Mouse (Mus musculus) hindbrain, embryonic 15.5 days (tissue): Measurements from ENCODE around the gene Fhad1. TPM values are rescaled to one million over a fixed set of nuclear protein-coding genes. Genes with fewer than 3 reads are reported as not detected.

Source experiments
- ATAC-seq: fragments of 200-750 bp; cut with Nextera tagmentation; 2 replicates; pipeline ENCODE4 v1.8.0; 2017; ENCODE audit warnings: low read depth, moderate number of reproducible peaks, moderate TSS enrichment; ENCODE audit not compliant: low FRiP score
- H3K27ac ChIP-seq: fragments of 300-500 bp; sonication (generic); replicated peaks from 2 replicates; pipeline ENCODE4 v1.5.1; 2015; ENCODE audit warnings: mild to moderate bottlenecking, inconsistent platforms
- H3K27me3 ChIP-seq: fragments of 300-500 bp; sonication (generic); 2 replicates; pipeline ENCODE4 v1.6.1; 2015; ENCODE audit warnings: control low read depth, inconsistent platforms
- H3K36me3 ChIP-seq: fragments of 300-500 bp; sonication (generic); 2 replicates; pipeline ENCODE4 v1.6.1; 2015; ENCODE audit warnings: control low read depth, inconsistent platforms
- H3K4me1 ChIP-seq: fragments of 300-500 bp; sonication (generic); replicated peaks from 2 replicates; pipeline ENCODE4 v1.6.1; 2015; ENCODE audit warnings: control low read depth, inconsistent platforms
- H3K4me2 ChIP-seq: fragments of 300-500 bp; sonication (generic); 2 replicates; pipeline ENCODE4 v1.6.1; 2015; ENCODE audit warnings: moderate library complexity, mild to moderate bottlenecking, inconsistent platforms
- H3K4me3 ChIP-seq: fragments of 300-500 bp; sonication (generic); 2 replicates; pipeline ENCODE4 v1.5.1; 2015; ENCODE audit warnings: mild to moderate bottlenecking, inconsistent platforms
- H3K9ac ChIP-seq: fragments of 300-500 bp; sonication (generic); 2 replicates; pipeline ENCODE4 v1.6.1; 2015; ENCODE audit warnings: inconsistent platforms
- H3K9me3 ChIP-seq: fragments of 300-500 bp; sonication (generic); 2 replicates; pipeline ENCODE4 v1.6.1; 2016; ENCODE audit warnings: control low read depth, inconsistent platforms
- WGBS: fragments of 180-500 bp; shearing (Covaris S2); methylation state at CpG from one replicate; pipeline ENCODE4 v1.1.7; 2015; 5-methylcytosine and 5-hydroxymethylcytosine counted together
- polyA plus RNA-seq: library from polyadenylated mRNA; unstranded; fragments of >200 nt; fragmentation: Nextera tagmentation; extraction: Ambion mirVana; gene quantifications from 2 replicates; pipeline ENCODE4 v1.2.1, GENCODE M21; 2015

The Fhad1 gene
- polyA plus RNA-seq: 4.1 and 5.3 TPM in 2 replicates

DNA sequence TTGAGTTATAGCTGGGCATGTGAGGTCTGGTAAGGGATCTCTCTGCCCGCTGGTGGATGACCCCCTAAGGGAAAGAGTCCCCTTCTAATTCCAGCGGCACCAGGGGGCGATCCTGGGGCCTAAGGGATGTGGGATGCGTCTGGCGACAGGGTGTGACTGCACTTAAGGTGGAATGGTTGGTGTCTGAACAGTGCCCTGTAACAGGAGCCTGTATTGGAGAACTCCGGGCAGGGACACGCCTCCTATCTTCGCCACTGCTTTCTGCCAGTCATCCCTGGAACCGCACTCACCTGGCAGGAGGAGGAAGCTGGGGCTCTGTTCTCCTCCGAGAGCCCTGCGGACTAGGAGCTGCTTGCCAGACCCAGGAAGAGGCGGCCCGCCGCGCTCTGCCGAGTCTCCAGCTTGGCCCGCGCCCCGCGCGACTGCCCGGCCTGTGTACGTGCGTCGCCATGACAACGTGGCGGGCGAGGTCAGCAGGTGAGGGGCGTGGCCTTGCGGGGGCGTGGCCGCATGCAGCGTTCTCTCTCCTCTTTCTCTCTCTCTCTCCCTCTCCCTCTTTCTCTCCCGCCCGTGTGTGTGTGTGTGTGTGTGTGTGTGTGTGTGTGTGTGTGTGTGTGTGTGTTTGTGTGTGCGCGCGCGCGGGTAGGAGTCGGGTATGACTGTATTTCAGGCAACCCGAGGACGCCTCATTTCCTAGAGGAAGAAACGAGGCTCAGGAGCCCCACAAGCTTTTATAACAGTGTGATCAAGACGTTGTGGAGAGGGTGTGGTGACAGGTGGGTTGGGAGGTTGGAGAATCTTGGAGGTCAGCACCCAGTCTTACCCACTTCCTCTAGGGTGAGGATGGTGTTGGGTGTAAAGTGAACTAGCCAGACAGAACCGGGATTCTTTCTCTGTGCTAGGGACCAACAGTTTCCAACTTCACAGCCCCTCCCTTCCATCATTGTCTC lies at the start of gene Fhad1:
TSS of gene Fhad1 (minus strand) at position 424 of the 950 bp plus-strand sequence.
- peak within 1 kb of the TSS; percentile 68 for H3K27ac ChIP-seq
- no peaks in the 10 kb centered on the region; the same call in 1 of the 2 replicates for H3K27me3 ChIP-seq
- no peaks in the 10 kb centered on the region for H3K9me3 ChIP-seq
- no peaks in the 10 kb centered on the region for H3K36me3 ChIP-seq
- peak within 1 kb of the TSS; percentile 47 for H3K4me3 ChIP-seq
- peak within 1 kb of the TSS; percentile 46 for H3K9ac ChIP-seq
- H3K4me1 ChIP-seq: peaks cover 15% of the 10 kb centered on the region
- under 1% methylated on average over 44 of the region's 46 CpGs for WGBS
- peak; percentile 87 for ATAC-seq
- H3K4me2 ChIP-seq: peak within 1 kb of the TSS; percentile 83

DNA sequence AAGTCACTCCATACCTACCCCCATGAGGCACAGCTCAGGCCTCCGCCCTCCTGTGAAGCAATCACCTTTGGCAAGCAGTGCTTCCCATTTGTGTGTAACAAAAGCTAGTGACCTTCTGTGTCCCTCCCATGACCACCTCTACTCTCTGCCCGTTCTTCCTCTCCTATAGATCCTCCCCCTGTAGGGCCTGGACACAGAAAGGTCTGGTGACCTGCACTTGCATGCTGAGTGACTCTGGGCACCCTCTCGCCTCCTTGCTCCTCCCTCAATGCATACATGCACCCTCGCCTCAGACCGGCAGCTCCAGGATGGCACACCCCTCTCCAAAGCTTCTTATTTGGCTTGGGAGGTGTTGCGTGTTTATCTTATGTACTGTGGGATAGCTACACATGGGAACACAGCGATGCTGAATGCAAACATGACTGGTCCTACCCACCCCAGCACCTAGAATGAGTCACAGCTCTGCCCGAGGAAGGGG lies 48.2 kb upstream of the Fhad1 start:
- no peak overlapping the region for H3K27ac ChIP-seq
- H3K4me2 ChIP-seq: no peak overlapping the region
- WGBS: 91% methylated on average over 8 of the region's 8 CpGs
- no peaks in the 10 kb centered on the region for H3K9me3 ChIP-seq
- no peak overlapping the region for H3K4me3 ChIP-seq
- peaks cover 17% of the 10 kb centered on the region; the same call in 1 of the 2 replicates for H3K4me1 ChIP-seq
- H3K36me3 ChIP-seq: no peaks in the 10 kb centered on the region
- no peaks in the 10 kb centered on the region for H3K27me3 ChIP-seq
- H3K9ac ChIP-seq: no peak overlapping the region
- ATAC-seq: no peak

DNA sequence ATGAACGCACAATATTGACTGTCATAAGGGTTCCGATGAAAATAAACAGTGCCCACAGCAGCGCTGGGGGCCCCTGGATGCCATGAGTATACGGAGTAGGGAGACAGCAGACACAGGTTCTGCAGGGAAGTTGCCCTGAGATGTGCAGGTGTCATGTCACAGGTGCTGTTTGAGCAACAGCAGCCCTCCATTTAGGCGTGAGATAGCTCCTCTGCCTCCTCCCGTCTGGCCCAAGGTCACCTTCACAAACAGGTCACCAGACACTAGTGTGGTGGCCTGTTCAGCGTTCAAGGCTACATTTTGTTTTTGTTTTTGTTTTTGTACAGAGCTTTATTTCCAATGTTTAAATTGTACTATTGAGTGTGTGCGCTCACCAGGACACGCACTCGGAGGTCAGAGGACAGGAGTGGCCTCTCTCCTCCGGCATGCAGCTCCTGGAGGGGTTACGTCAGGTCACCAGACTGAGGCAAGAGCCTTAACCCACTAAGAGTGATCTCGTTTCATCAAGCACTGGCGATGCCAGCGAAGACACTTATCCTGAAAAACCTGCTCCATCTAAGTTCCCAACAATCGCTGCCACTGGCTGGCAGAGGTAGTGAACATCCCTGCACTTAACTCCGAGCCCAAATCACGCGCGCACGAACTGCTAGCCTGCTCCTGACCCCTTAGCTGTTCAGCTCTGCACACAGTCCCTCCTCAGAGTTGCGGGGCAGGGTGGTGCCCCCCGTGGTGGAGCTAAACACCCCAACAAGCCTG lies 46.8 kb upstream of the Fhad1 start:
- Histone ChIP-seq H3K9me3 (no peaks in the 10 kb centered on the region), H3K4me3 (no peak overlapping the region), H3K27me3 (no peaks in the 10 kb centered on the region), H3K36me3 (no peaks in the 10 kb centered on the region), H3K9ac (no peak overlapping the region), H3K4me1 (peaks cover 15% of the 10 kb centered on the region; the same call in 1 of the 2 replicates), H3K4me2 (no peak overlapping the region), H3K27ac (no peak overlapping the region)
- no peak for ATAC-seq
- WGBS: 82% methylated on average over 23 of the region's 23 CpGs

DNA sequence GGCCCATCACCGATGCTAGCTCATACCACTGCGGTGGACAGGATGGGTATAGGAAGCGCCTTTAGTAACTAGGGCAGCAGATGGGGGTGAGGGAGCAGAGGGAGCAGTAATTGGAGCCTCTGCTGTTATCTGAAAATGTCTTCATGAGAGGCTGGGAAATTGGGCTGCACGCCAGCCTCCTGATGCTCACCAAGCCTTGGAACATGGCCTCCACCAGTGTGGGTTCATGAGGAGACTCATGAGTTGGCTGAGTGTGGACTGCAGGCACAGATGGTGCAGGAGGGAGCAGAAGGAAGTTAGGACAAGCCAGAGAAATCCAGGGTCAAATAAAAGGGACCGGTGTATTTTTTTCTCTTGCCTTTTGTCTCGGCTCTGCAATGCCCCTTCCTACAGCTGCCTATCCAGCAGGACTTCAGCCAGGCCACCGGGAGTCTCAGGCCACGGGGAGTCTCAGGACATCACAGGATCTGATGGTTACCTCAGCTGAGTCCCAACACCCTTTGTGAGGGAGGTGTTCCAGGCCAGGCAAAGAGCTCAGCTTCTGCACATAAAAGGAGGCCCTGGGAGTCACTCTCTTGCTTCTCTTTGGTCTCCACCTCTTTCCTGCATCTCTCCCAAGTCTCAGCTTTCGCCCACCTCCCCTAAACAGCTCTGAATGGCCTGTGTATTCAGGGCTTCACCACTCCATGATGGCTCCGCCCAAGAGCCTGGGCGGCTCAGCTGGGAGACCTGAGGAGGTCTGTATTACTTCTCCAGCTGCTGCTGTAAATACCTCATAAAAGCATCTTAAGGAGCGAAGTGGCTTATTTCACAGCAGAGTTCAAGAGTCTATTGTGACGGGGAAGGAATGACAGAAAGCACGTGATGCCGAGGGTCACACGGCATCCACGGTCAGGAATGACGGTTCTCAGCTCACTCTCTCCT lies 45.8 kb upstream of the Fhad1 start:
- 0 out of 2 replicates have a peak, but pooled peaks have one; percentile 31 for ATAC-seq
- no peak overlapping the region for H3K27ac ChIP-seq
- 55% methylated on average over 18 of the region's 18 CpGs for WGBS
- 0 out of 2 replicates have a peak, but pooled peaks cover 7% of the 10 kb centered on the region for H3K4me1 ChIP-seq
- H3K4me3 ChIP-seq: no peak overlapping the region
- no peaks in the 10 kb centered on the region for H3K36me3 ChIP-seq
- no peak overlapping the region for H3K9ac ChIP-seq
- H3K27me3 ChIP-seq: no peaks in the 10 kb centered on the region
- no peak overlapping the region for H3K4me2 ChIP-seq
- H3K9me3 ChIP-seq: no peaks in the 10 kb centered on the region

DNA sequence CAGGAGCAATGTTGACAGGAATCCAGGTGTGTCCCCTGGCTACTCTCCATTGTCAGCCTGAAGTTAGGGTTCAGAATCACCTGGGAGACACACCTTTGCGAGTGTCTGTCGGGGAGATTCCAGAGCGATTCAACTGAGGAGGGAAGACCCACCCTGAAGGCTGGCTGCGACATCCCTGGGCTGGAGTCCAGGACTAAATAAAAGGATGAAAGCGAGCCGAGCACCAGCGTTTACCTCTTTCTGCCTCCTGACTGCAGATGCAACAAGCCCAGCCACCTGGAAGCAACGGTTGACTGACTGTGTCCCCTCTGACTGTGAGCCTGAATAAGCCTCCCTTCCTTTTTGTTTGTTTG lies 44.9 kb upstream of the Fhad1 start:
- no peaks in the 10 kb centered on the region for H3K27me3 ChIP-seq
- no peak for ATAC-seq
- WGBS: 86% methylated on average over 8 of the region's 8 CpGs

DNA sequence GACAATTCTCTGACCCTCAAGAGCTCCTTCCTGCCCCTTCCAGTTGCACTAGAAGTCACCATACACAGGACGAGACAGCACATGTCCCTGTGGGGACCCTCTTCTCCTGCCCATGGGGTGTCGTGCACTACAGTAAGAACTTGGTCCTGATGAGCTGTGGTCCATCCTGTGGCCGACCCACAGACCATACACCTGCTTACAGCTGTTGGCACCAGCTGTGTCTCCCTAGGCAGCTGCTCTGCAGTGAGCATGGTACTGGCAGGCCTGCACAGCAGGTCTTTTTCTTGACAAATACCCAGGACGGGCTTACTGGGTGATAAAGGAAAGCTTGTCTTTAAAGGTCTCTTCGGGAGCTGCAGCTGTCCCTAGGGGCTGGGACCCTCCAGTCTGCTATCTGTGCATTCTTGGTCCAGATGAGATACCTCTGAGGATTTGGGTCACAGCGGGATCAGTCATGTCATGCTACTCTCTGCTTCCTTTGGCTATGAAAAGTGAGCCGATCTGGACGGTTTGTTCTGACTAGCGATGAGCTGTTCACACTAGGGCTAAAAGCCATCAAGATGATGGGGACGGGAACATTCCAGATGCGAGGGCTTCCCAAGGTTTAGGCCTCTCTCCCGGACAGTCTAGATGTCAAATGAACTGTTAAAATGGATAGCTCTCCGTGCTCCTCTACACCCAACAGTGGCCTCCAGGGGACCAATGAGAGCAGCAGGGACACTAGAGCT lies 44.4 kb upstream of the Fhad1 start:
- no peak overlapping the region for H3K4me2 ChIP-seq
- WGBS: 74% methylated on average over 13 of the region's 13 CpGs

More for the DNA sequence above, 44.9 kb upstream of the Fhad1 start:
- Histone ChIP-seq H3K9me3 (no peaks in the 10 kb centered on the region), H3K36me3 (no peaks in the 10 kb centered on the region), H3K4me3 (no peak overlapping the region), H3K4me1 (0 out of 2 replicates have a peak, but pooled peaks cover 7% of the 10 kb centered on the region), H3K9ac (no peak overlapping the region), H3K4me2 (no peak overlapping the region), H3K27ac (no peak overlapping the region)

DNA sequence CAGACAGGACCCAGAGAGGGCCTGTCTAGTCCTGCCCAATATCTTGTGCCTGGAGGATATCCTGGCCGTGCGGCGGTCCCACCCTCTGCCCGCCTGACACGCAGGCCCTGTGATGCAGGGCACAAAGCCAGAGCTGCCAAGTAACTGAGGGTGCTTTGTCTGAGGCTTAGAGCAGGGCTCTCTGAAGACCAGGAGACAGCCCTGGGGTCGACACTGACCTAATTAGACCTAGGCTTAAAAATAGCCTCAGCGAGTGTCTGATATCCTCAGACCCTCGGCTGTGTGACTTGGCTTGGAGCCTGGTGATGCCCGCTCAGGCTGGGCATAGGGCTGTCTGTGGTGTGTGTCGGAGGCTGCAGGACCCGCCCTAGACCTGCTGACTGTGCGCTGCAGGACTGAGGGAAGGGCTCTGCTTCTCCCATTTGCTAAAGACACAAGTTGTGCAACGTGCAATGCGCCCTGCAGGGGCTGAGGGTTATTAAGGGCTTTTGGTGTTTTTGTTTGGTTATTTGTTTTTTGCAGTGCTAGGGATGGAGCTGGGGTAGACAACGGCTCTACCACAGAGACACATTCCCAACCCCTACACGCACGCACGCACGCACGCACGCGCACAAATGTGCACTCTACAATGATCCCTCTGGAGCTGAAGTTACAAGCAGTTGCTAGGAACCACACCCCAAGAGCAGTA lies 42.8 kb upstream of the Fhad1 start:
- Histone ChIP-seq H3K27ac (no peak overlapping the region), H3K4me1 (0 out of 2 replicates have a peak, but pooled peaks cover 7% of the 10 kb centered on the region), H3K27me3 (no peaks in the 10 kb centered on the region), H3K4me2 (no peak overlapping the region), H3K36me3 (no peaks in the 10 kb centered on the region), H3K9me3 (no peaks in the 10 kb centered on the region), H3K4me3 (no peak overlapping the region), H3K9ac (no peak overlapping the region)
- ATAC-seq: peak; percentile 25; the same call in 1 of the 2 replicates
- 81% methylated on average over 22 of the region's 22 CpGs for WGBS

More for the DNA sequence above, 44.4 kb upstream of the Fhad1 start:
- H3K27me3 ChIP-seq: no peaks in the 10 kb centered on the region
- no peaks in the 10 kb centered on the region for H3K9me3 ChIP-seq
- H3K4me3 ChIP-seq: no peak overlapping the region
- H3K27ac ChIP-seq: no peak overlapping the region
- no peaks in the 10 kb centered on the region for H3K36me3 ChIP-seq
- no peak overlapping the region for H3K9ac ChIP-seq
- H3K4me1 ChIP-seq: 0 out of 2 replicates have a peak, but pooled peaks cover 7% of the 10 kb centered on the region
- no peak for ATAC-seq

DNA sequence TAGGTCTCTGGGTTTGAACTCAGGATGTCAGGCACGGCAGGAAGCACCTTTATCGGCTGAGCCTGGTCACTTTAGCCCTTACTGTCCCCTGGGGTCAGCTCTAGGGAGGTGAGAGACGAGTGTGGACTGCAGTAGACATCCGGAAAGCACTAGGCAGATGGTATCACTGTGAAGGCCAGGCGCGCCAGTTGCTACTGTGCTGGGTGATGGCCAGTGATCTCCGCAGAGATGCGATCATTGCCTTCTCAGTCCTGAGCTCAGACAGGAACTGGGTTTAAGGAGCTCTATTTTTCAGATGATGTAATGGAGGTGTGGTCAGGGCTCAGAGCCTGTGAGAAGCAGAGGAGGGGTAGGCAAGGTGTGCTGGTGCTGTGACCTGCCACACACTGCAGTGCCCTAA lies 40.7 kb upstream of the Fhad1 start:
- ATAC-seq: no peak
- H3K4me2 ChIP-seq: no peak overlapping the region
- H3K9me3 ChIP-seq: no peaks in the 10 kb centered on the region
- no peak overlapping the region for H3K27ac ChIP-seq
- H3K4me3 ChIP-seq: no peak overlapping the region
- H3K36me3 ChIP-seq: no peaks in the 10 kb centered on the region
- no peak overlapping the region for H3K9ac ChIP-seq
- 76% methylated on average over 8 of the region's 8 CpGs for WGBS
- no peaks in the 10 kb centered on the region for H3K27me3 ChIP-seq
- 0 out of 2 replicates have a peak, but pooled peaks cover 2% of the 10 kb centered on the region for H3K4me1 ChIP-seq

DNA sequence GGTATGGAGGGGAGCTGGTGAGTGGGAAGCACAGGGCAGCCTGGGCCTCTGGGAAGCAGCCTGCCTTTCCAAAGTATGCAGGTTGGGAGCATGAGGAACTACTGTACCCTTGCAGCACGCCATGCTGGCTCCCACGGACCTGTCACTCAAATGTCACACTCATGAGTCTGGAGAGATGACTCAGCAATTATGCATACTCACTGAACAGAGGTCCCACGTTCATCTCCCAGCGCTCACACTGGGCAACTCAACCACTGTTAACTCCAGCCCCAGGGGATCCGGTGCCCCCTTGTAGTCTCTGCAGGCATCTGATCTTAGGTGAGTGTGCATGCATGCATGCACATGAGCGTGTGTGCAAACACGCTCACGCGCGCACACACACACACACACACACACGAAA lies 39.7 kb upstream of the Fhad1 start:
- Histone ChIP-seq H3K4me3 (no peak overlapping the region), H3K4me1 (no peaks in the 10 kb centered on the region), H3K4me2 (no peak overlapping the region), H3K27ac (no peak overlapping the region), H3K9ac (no peak overlapping the region), H3K27me3 (no peaks in the 10 kb centered on the region), H3K9me3 (no peaks in the 10 kb centered on the region), H3K36me3 (no peaks in the 10 kb centered on the region)
- no peak for ATAC-seq
- 86% methylated on average over 11 of the region's 11 CpGs for WGBS

DNA sequence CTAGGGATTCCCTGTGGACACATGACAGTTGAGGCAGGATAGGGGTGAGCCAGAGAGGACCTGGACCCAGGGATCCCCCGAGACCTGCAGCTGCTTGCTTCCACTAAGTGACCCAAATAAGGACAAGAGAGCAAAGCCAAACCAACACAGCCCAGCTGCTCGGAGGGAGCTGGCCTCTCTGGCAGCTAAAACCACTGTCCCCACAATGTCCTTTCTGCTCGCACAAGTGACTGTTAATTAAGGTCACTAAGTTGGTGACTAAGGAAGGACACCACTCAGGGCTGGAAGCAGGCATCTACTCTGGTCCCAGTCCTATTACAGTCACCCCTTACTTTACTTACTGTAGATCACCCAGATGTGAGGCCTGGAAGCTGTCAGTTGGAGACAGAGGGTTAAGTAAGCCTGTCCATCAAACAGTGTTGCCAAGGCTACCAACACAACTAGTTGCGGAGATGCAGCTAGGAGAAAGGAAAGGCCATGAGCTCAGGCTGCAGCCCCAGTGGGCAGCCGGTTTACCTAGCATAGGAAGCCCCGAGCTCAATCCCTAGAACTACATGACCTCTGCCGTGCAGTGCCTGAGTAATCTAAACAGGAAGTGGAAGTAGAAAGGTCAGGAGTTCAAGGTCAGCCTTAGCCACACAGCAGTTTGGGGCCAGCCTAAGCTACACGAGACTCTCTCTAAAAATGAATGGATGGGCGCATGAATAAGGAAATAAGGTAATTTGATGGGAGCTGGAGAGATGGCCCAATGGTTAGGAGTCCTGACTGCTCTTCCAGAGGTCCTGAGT lies 39.0 kb upstream of the Fhad1 start:
- H3K4me2 ChIP-seq: no peak overlapping the region
- 60% methylated on average over 9 of the region's 9 CpGs for WGBS
- H3K4me3 ChIP-seq: no peak overlapping the region
- H3K4me1 ChIP-seq: no peaks in the 10 kb centered on the region
- no peaks in the 10 kb centered on the region for H3K9me3 ChIP-seq
- ATAC-seq: no peak; the same call in 1 of the 2 replicates
- H3K27me3 ChIP-seq: no peaks in the 10 kb centered on the region
- H3K36me3 ChIP-seq: no peaks in the 10 kb centered on the region
- no peak overlapping the region for H3K9ac ChIP-seq
- H3K27ac ChIP-seq: no peak overlapping the region
